Mouse (Mus musculus) left cerebral cortex, adult 2 months (tissue): ENCODE results near the gene Polg2. TPM values are rescaled to one million over a fixed set of nuclear protein-coding genes. Genes with fewer than 3 reads are reported as not detected.
A peak's percentile ranks its signal among the peaks of the same experiment; 100 is the strongest.

Experiments used
- DNase-seq, 2 experiments: peaks; one replicate each; pipeline ENCODE4 v3.0.0; 2021 to 2022; ENCODE audit warnings: low spot score in 2 of 2, mixed read lengths in 1 of 2; ENCODE audit errors: extremely low spot score in 1 of 2
- H3K27ac ChIP-seq: fragments of 200-600 bp; 2 replicates; pipeline ENCODE4 v1.8.1; 2022
- H3K4me3 ChIP-seq: fragments of 200-600 bp; 2 replicates; pipeline ENCODE4 v1.8.1; 2022
- CTCF ChIP-seq: fragments of 200-600 bp; IDR thresholded peaks from 2 replicates; pipeline ENCODE4 v1.8.1; 2022; ENCODE audit warnings: antibody characterized with exemption, mild to moderate bottlenecking, moderate library complexity
- intact Hi-C: fragments of 180-260 bp; cut with DNase I; formaldehyde crosslinking; loops from one replicate; pipeline ENCODE4 v1.15.1; 2025
- total RNA-seq, 2 experiments: library from RNA; stranded (reverse); gene quantifications; 2 replicates each; pipeline ENCODE4 v1.2.3; 2021

Gene Polg2
- total RNA-seq, 2 experiments from 2014 or later = 3.2 to 4.2 TPM

DNA sequence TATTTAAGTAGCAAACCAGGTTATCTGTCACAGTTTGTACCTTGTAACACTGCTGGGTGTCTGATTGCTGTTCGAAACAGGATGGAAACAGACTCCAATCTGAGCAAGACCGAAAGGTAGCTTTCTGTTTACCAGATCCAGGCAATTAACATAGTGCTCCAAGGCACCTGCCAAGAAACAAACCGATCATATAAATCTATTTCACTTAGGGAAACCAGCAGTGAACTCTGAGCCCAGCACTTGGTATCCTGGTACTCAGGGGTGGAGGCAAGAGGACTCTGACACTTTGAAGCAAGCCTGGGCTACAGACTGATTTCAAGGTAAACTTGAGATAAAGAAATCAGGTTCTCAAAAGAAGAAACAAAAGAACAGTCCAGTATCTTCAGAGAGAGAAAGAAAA is 1.9 kb downstream of the Polg2 start:
- Histone ChIP-seq H3K4me3 (no peak overlapping the region), H3K27ac (no peak overlapping the region)
- intact Hi-C loops = no loop called here
- TF ChIP-seq CTCF = no peak
- DNase-seq = no peak

DNA sequence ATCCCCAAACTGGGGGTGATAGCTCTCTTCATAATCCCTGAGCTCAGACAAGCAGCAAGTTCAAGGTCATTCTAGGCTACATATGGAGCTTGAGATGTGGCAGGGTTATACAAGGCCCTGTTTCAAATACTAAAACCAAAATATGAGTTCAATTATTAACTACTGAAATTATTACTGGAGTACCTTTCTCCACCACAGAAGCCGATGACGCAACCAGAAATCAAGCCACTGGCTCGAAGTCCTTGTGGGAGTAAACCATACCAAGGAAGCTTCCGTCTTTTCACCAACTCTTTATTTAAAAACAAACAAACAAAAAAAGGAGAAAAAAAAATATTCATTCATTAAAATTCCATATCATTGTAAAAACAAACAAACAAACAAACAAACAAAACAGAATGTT is 2.4 kb downstream of the Polg2 start:
- Histone ChIP-seq H3K4me3 (no peak overlapping the region), H3K27ac (no peak overlapping the region)
- no peak for TF ChIP-seq CTCF
- intact Hi-C loops = no loop called here
- DNase-seq = no peak

GRCm38 (mm10) chr11:106773061-106773460 is 6.3 kb downstream of the Polg2 start:
- Histone ChIP-seq H3K27ac (no peak overlapping the region), H3K4me3 (no peak overlapping the region)
- intact Hi-C loops = no loop called here
- TF ChIP-seq CTCF = no peak
- no peak for DNase-seq

DNA sequence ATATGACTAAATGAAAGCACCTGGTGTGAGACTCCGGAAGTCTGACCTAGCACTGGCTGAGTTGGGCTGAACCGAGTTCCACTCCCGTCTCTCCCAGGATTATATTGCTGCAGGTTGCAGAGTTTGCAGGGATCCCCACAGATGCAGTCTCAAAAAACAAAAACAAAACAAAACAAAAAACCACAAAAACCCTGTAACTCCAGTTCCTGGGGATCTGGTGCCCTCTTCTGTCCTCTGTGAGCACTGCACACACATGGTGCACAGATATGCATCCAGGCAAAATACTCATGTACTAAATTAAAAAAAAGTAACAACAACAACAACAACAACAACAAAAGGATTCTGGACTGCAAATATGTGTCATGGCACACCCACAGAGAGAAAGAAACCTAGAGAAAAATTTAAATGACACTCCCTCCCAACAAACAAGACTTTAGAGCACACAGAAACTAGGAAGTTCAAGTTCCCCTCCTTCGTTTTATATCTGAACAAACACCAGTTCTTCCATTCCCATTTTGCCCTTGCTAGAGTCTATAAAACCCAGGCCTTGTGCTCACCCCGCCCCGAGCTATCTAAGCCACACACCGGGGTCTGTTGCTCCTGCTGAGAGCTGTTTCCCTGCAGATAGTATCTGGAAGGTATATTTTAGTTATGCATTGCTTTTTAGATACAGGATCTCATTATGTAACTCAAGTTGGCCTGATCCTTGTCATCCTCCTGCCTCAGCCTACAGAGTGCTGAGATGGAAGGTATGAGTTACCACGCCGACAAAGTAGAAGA is 9.0 kb downstream of the Polg2 start:
- peak in 1 of 2 experiments; percentile 8 for DNase-seq
- intact Hi-C loops = no loop called here
- H3K27ac ChIP-seq = no peak overlapping the region
- no peak overlapping the region for H3K4me3 ChIP-seq
- TF ChIP-seq CTCF = peak; percentile 30

- Histone ChIP-seq H3K4me3 (no peak overlapping the region), H3K27ac (no peak overlapping the region)
- DNase-seq = peak in 1 of 2 experiments; percentile 1
- TF ChIP-seq CTCF = peak; percentile 7
- intact Hi-C loops = no loop called here
These were observed 11.8 kb downstream of the Polg2 start for GRCm38 (mm10) chr11:106767516-106767915.

- H3K27ac ChIP-seq = no peak overlapping the region
- DNase-seq = no peak
- intact Hi-C loops = no loop called here
- TF ChIP-seq CTCF = no peak
- no peak overlapping the region for H3K4me3 ChIP-seq
These were observed 12.7 kb downstream of the Polg2 start for GRCm38 (mm10) chr11:106766611-106767162.

DNA sequence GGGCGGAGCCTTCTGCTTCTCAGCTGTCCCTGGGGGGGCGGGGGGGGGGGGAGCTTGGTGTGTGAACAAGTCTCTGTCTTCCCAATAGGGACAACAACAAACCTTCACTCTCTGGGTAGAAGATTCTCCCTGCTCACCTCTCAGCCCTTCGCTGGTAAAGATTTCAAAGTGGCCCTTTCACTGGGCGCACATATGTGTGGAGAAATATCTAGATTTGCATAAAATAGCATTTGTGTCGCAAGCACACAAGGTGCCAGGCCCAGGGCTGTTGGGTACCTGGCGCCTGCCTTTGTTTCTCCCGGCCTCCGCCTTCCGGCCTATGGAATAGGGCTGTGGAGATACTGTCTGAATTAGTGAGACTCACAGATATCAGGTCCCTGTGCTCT is 16.5 kb downstream of the Polg2 start:
- Histone ChIP-seq H3K27ac (no peak overlapping the region), H3K4me3 (no peak overlapping the region)
- TF ChIP-seq CTCF = no peak
- no peak for DNase-seq
- intact Hi-C loops = no loop called here

DNA sequence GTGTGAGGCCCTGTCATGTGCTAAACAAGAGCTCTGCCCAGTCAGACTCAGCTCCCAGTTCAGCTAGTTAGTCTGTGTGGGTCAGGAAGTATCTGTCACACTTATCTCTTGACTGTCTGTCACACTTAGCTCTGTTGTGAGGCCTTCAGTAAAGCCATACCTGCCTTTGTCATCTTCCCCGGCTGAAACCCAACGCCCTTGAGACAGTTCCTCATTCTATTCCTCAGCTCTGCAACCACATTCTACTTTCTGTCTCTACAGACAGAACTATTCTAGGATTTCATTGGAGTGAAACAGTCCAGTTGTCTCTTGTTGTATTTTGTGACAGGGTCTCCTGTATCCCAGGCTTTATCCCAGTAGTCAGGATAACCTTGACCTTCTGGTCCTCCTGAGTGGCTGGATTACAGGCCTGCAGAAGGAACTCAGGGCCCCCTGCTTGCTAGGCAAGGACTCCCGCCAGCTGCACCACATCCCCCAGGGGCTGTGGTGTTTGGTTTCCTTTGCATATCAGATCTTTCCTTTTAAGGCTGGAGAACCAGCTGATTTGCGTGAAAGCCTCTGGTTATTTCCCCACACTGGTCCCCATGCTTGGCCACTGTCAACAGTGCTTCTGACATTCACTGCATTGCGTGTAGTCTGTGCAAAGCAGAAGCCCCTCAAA is 17.1 kb downstream of the Polg2 start:
- Histone ChIP-seq H3K27ac (no peak overlapping the region), H3K4me3 (no peak overlapping the region)
- no peak for TF ChIP-seq CTCF
- DNase-seq = no peak
- intact Hi-C loops = no loop called here

DNA sequence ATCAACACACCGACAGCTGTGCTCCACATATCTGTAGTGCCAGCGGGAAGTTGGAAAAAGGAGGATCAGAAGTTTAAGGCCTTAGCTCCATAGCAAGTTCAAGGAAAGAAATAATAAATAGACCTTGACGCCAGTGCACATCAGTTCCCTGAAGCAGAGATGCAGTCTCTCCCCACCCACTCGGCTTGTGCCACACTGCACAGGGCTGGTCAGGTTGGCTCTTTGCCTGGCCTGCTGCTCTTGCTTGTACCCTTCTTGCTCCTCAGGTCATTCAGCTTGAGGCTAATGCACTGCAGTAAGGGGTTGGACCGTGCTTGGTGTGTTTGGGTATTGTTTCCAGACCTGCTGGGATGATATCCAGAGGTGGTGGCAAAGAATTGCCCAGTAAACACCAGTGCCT is 18.8 kb downstream of the Polg2 start:
- no peak for DNase-seq
- TF ChIP-seq CTCF = no peak
- Histone ChIP-seq H3K27ac (no peak overlapping the region), H3K4me3 (no peak overlapping the region)
- intact Hi-C loops = no loop called here

- no peak overlapping the region for H3K4me3 ChIP-seq
- TF ChIP-seq CTCF = no peak
- DNase-seq = no peak
- intact Hi-C loops = no loop called here
- H3K27ac ChIP-seq = no peak overlapping the region
These were observed 20.3 kb downstream of the Polg2 start for GRCm38 (mm10) chr11:106759028-106759427.

DNA sequence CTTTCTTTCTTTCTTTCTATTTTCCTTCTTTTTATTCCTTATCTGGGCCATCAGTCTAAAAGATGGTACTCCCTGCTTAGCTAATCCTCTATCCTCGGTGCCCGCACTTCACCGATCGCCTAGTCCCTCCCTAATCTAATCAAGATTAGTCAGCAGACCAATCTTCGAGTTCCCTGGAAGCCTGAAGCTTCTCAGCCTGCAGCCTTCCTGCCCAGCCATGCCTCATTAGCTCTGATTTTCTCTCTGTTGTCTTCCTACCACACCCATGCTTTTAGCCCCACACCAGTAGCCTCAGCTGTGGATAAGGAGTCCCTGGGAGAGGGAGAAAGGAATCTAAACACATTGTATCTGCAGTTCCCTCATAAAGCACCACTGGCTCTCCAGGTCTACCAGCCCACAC is 23.8 kb downstream of the Polg2 start:
- Histone ChIP-seq H3K27ac (no peak overlapping the region), H3K4me3 (no peak overlapping the region)
- no peak for TF ChIP-seq CTCF
- DNase-seq = no peak
- intact Hi-C loops = no loop called here

GRCm38 (mm10) chr11:106753314-106753713 is 26.0 kb downstream of the Polg2 start:
- H3K4me3 ChIP-seq = no peak overlapping the region
- no peak for DNase-seq
- H3K27ac ChIP-seq = no peak overlapping the region
- intact Hi-C loops = no loop called here
- no peak for TF ChIP-seq CTCF
